ENCODE assay signal across 10 mouse cellular contexts in genomic region chr2:65792516-65792915, GRCm38 (mm10). TPM values are rescaled to one million over a fixed set of nuclear protein-coding genes. Genes with fewer than 3 reads are reported as not detected.
DNase-seq lines count a peak whose midpoint lies in the region; ATAC-seq and TF ChIP-seq lines count a peak whose summit lies in the region.
"Had no signal": no experiment of that assay in that cellular context is flagged by ENCODE, and none has a peak within 500 bp of the region (broad histone marks: within the 10 kb centered on the region; RNA-seq: fewer than 3 reads in every experiment).

No protein-coding gene starts in this region.

- no peak overlapping the region for H3K27ac ChIP-seq in left cerebral cortex, adult 2 months
- no peak overlapping the region for H3K27ac ChIP-seq in neural tube, embryonic 15.5 days (replicated peaks)
- H3K27ac ChIP-seq: neural tube, embryonic 12.5 days had no signal

- peaks cover 2% of the 10 kb centered on the region for H3K27me3 ChIP-seq in megakaryocyte, embryonic 14.5 days (replicated peaks)
- H3K27me3 ChIP-seq in neural tube, embryonic 15.5 days (replicated peaks) = no peaks in the 10 kb centered on the region
- H3K27me3 ChIP-seq: neural tube, embryonic 12.5 days had no signal

- peaks cover 9% of the 10 kb centered on the region for H3K9me3 ChIP-seq in megakaryocyte, embryonic 14.5 days
- H3K9me3 ChIP-seq in neural tube, embryonic 15.5 days (replicated peaks) = no peaks in the 10 kb centered on the region

- peak; percentile 75 for ATAC-seq in common myeloid progenitor, adult 5-6 weeks (replicated peaks; ENCODE audit: low read depth, poor library complexity, severe bottlenecking)
- ATAC-seq in neural tube, embryonic 15.5 days (ENCODE audit: low FRiP score) = no peak

- TF ChIP-seq CTCF in left cerebral cortex, adult 2 months (IDR thresholded peaks at IDR 0.05) = peak; percentile 81

- H3K4me3 ChIP-seq in left cerebral cortex, adult 2 months = peak overlapping the region; percentile 34
- H3K4me3 ChIP-seq in megakaryocyte, embryonic 14.5 days (replicated peaks) = peak overlapping the region; percentile 74
- no peak overlapping the region for H3K4me3 ChIP-seq in neural tube, embryonic 15.5 days (replicated peaks)
- H3K4me3 ChIP-seq: neural tube, embryonic 12.5 days had no signal

- peak; percentile 9 for DNase-seq in cerebellum, adult 8-10 months
- DNase-seq in cerebellum, adult 18-20 months = no peak
- no peak for DNase-seq in left cerebral cortex, adult 2 months (ENCODE audit: extremely low spot score in 1 of 2, low spot score in 2 of 2)
- no peak for DNase-seq in left cerebral cortex, postnatal 36 days (ENCODE audit: low spot score in 2 of 2)
- DNase-seq in spleen, postnatal 10 days (ENCODE audit: low spot score in 2 of 2) = no peak

- intact Hi-C loops in left cerebral cortex, adult 2 months (cut with DNase I) = loop anchor here (1.0 to 5.0 kb wide), 4 partner anchors 53 to 392 kb away; partner anchors contain the start of gene Csrnp3
- intact Hi-C loops in left cerebral cortex, postnatal 36 days (cut with DNase I) = loop anchor here (1.0 to 5.0 kb wide), 3 partner anchors 54 to 392 kb away; no protein-coding TSS in a partner anchor

- H3K9ac ChIP-seq in neural tube, embryonic 15.5 days (replicated peaks) = no peak overlapping the region
- H3K9ac ChIP-seq: neural tube, embryonic 12.5 days had no signal

- no peaks in the 10 kb centered on the region for H3K36me3 ChIP-seq in megakaryocyte, embryonic 14.5 days (replicated peaks; ENCODE audit: low read length)
- H3K36me3 ChIP-seq in neural tube, embryonic 15.5 days = no peaks in the 10 kb centered on the region
- H3K36me3 ChIP-seq: neural tube, embryonic 12.5 days had no signal

- 22% methylated on average over 3 of the region's 3 CpGs for WGBS in neural tube, embryonic 15.5 days

- no peak overlapping the region for H3K4me2 ChIP-seq in neural tube, embryonic 15.5 days
- H3K4me2 ChIP-seq: neural tube, embryonic 12.5 days had no signal

- no peaks in the 10 kb centered on the region for H3K4me1 ChIP-seq in megakaryocyte, embryonic 14.5 days
- 0 out of 2 replicates have a peak, but pooled peaks cover 3% of the 10 kb centered on the region for H3K4me1 ChIP-seq in neural tube, embryonic 15.5 days
- H3K4me1 ChIP-seq: neural tube, embryonic 12.5 days had no signal

RNA-seq across cellular contexts. Expression of gene Csrnp3, which starts 53.1 kb away (rescaled TPM):
- 10 to 100 TPM; 87.5 to 89.2 TPM for total RNA-seq in left cerebral cortex, adult 2 months (2021)
- 10 to 100 TPM; 89.4 to 92.6 TPM for total RNA-seq in left cerebral cortex, postnatal 36 days (2021)
- total RNA-seq in common myeloid progenitor, adult 5-6 weeks (2017) = not detected in 2 replicates
- not detected in 2 replicates for polyA plus RNA-seq in megakaryocyte, embryonic 14.5 days (2012; ENCODE audit: insufficient read depth, low replicate concordance)
- 37.6 and 49.3 TPM in 2 replicates for polyA plus RNA-seq in neural tube, embryonic 15.5 days (2015; fragmentation: Nextera tagmentation; extraction: Ambion mirVana)
- polyA plus RNA-seq: C2C12 had no signal

Comparison
In these comparisons a context has a peak if more than half of its experiments do, and no peak if none do; other contexts are left out.
1. RNA of gene Csrnp3, which starts 53.1 kb away (total RNA-seq): 89.4 to 92.6 TPM in left cerebral cortex, postnatal 36 days and 87.5 to 89.2 TPM in left cerebral cortex, adult 2 months; not detected in common myeloid progenitor, adult 5-6 weeks; every median in the first group is over 10 times any median in the second.